Mouse (Mus musculus): ENCODE measurements around the gene Hoxc9. TPM values are rescaled to one million over a fixed set of nuclear protein-coding genes. Genes with fewer than 3 reads are reported as not detected.
A peak's percentile ranks its signal among the peaks of the same experiment; 100 is the strongest.

Hoxc9 gene
- total and polyA plus RNA-seq, 2 experiments from 2014 or later: not detected

DNA sequence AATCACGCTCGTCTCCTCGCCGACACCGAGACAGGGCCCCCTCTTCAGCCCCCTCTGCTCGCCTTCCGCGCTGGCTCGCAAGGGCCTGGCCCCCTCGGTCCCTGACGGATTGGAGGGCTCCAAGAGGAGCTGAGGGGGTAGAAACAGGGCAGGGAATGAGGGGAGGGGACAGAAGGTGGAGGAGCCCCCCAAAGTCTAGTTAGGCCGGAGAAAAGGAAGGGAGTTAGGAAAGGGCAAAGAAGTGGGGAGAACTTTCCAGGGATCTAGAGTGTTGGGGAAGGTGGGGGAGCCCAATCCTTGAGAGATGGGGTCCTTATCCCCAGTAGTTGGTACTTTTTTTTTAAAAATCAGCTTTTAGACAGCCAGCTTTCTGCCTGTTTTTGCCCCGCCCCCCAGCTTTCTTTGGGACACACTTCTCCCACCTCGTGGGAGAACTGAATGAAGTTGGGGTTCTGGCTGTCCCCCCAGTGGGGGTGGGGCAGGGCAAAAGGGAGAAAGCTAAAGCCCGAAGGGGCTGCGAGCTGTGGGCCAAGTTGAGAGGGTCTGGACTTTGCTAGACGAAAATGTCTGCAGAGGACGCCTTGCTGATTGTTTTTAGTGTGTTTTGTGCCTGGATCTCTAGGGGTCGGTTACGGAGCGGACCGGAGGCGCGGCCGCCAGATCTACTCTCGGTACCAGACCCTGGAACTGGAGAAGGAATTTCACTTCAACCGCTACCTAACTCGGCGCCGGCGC lies 34.0 kb downstream of the Hoxc9 start:
- no peak for DNase-seq
- Histone ChIP-seq H3K9ac (no peak overlapping the region), H3K4me1 (ENCODE audit: insufficient read depth) (no peaks in the 10 kb centered on the region), H3K27me3 (ENCODE audit: insufficient read depth, low read length) (peaks cover 97% of the 10 kb centered on the region), H3K4me2 (ENCODE audit: low read depth) (no peak overlapping the region), H3K4me3 (ENCODE audit: low read depth, low read length) (no peak overlapping the region), H3K36me3 (ENCODE audit: insufficient read depth) (no peaks in the 10 kb centered on the region), H3K27ac (ENCODE audit: low read depth, low read length) (no peak overlapping the region), H3K9me3 (ENCODE audit: low read length) (0 out of 2 replicates have a peak, but pooled peaks cover 3% of the 10 kb centered on the region)
- TF ChIP-seq CTCF (IDR thresholded peaks at IDR 0.05; ENCODE audit: low read depth): no peak
- WGBS: 4% methylated on average over 31 of the region's 31 CpGs
- ATAC-seq: no peak

DNA sequence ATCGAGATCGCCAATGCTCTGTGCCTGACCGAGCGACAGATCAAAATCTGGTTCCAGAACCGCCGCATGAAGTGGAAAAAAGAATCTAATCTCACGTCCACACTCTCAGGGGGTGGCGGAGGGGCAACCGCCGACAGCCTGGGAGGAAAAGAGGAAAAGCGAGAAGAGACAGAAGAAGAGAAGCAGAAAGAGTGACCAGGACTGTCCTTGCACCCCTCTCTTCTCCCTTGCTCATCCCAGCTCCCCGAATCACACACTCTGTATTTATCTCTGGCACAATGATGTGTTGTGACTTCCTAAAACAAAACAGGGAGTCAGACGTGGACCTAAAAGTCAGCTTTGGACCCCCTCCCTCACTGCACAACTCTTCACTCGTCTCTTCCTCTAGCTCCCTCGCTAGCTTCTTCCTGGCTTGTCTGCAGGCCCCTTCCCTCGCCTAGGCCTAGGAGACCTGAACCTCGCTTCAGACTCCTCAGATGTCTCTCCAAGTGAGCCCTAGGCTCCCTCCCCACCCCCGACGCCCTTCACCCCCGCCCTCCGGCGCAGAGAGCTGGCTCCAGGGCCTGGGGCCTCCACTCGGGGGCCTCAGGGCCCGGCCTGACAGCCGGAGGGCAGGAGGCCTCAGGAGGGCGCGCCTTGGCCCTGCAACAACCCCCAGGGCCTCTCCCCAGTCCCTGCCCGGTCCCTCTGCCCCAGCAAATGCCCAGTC lies 34.8 kb downstream of the Hoxc9 start:
- ATAC-seq: no peak
- H3K4me3 ChIP-seq (ENCODE audit: low read depth, low read length): no peak overlapping the region
- H3K4me1 ChIP-seq (ENCODE audit: insufficient read depth): no peaks in the 10 kb centered on the region
- H3K4me2 ChIP-seq (ENCODE audit: low read depth): no peak overlapping the region
- no peaks in the 10 kb centered on the region for H3K36me3 ChIP-seq (ENCODE audit: insufficient read depth)
- H3K9me3 ChIP-seq (ENCODE audit: low read length): 0 out of 2 replicates have a peak, but pooled peaks cover 3% of the 10 kb centered on the region
- H3K27me3 ChIP-seq (ENCODE audit: insufficient read depth, low read length): peaks cover 97% of the 10 kb centered on the region
- 4% methylated on average over 28 of the region's 28 CpGs for whole genome bisulfite sequencing
- no peak overlapping the region for H3K27ac ChIP-seq (ENCODE audit: low read depth, low read length)
- no peak for TF ChIP-seq CTCF (IDR thresholded peaks at IDR 0.05; ENCODE audit: low read depth)
- no peak for DNase-seq
- no peak overlapping the region for H3K9ac ChIP-seq

DNA sequence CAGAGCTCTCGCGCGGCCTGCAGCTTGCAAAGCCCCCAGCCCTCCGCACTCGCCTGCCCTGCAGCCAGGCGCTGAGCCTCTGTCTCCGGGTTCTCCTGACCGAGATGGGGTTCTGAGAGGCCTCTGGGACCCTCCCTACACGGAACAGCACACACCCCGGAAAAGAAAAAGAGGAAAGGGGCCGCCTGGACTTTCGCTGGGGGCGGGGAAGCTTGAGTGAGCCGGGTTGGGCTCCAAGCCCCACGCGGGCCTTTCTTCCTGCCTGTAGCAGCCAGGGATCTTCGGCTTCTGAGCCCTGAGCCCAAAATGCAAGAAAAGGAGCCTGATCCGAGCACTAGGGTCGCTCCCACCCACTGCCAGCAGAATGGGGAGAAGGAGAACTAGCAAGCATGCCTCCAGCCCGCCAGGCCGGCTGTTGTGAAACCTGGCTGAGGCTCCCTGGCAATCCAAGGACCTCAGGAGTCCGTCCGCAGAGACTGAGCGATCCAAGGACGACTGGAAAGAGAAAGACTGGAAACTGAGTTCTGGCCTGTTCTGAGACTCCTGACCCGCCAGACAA lies 35.8 kb downstream of the Hoxc9 start:
- no peaks in the 10 kb centered on the region for H3K4me1 ChIP-seq (ENCODE audit: insufficient read depth)
- H3K4me2 ChIP-seq (ENCODE audit: low read depth): no peak overlapping the region
- H3K4me3 ChIP-seq (ENCODE audit: low read depth, low read length): no peak overlapping the region
- no peak for TF ChIP-seq CTCF (IDR thresholded peaks at IDR 0.05; ENCODE audit: low read depth)
- H3K9me3 ChIP-seq (ENCODE audit: low read length): 0 out of 2 replicates have a peak, but pooled peaks cover 3% of the 10 kb centered on the region
- no peaks in the 10 kb centered on the region for H3K36me3 ChIP-seq (ENCODE audit: insufficient read depth)
- peaks cover 97% of the 10 kb centered on the region for H3K27me3 ChIP-seq (ENCODE audit: insufficient read depth, low read length)
- no peak overlapping the region for H3K27ac ChIP-seq (ENCODE audit: low read depth, low read length)
- no peak overlapping the region for H3K9ac ChIP-seq
- WGBS: 3% methylated on average over 26 of the region's 26 CpGs
- ATAC-seq (no peak), DNase-seq (no peak)

DNA sequence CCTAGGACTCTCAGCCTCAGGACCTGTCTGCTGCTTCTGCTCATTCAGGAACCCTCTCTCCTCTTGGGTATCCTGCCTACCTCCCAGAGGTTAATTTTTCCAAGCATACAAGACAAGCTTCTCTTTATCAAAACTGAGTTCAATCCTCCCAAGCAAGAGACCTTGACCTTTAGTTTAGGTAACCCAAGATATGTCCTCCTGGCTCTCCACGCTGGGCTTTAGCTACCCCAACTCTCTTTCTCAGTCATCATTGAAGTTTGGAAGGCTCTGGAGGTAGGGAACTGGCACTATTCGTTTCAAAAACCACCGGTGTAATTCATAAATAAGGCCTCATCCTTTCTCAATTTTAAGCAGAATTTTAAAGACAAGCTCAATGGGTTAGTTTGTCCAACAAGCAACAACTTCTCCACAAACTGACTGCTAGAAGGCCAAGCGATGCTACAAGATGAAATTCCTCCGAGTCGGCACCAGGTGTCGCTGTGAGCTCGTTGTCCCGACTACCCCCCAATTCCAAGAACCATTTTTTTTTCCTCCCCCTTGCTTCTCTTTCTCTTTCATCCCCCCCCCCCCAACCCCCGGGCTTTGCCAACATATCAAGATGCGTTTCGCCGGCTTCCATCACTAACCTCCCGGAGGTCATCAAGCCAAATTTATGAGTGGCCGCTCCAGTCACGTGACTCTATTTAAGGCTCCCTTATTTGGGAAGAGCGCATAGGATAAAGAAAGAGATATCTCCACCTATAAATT lies 37.2 kb downstream of the Hoxc9 start:
- peak overlapping the region; percentile 18; the same call in 1 of the 2 replicates for H3K4me3 ChIP-seq (ENCODE audit: low read depth, low read length)
- WGBS: 3% methylated on average over 17 of the region's 17 CpGs
- H3K9ac ChIP-seq: no peak overlapping the region
- DNase-seq (peak; percentile 77), ATAC-seq (no peak)
- 0 out of 2 replicates have a peak, but pooled peaks cover 3% of the 10 kb centered on the region for H3K9me3 ChIP-seq (ENCODE audit: low read length)
- no peak overlapping the region for H3K27ac ChIP-seq (ENCODE audit: low read depth, low read length)
- no peaks in the 10 kb centered on the region for H3K36me3 ChIP-seq (ENCODE audit: insufficient read depth)
- H3K4me1 ChIP-seq (ENCODE audit: insufficient read depth): no peaks in the 10 kb centered on the region
- peaks cover 96% of the 10 kb centered on the region for H3K27me3 ChIP-seq (ENCODE audit: insufficient read depth, low read length)
- peak; percentile 82 for TF ChIP-seq CTCF (IDR thresholded peaks at IDR 0.05; ENCODE audit: low read depth)
- H3K4me2 ChIP-seq (ENCODE audit: low read depth): no peak overlapping the region

GRCm38 (mm10) chr15:103014166-103015008 lies 38.1 kb downstream of the Hoxc9 start:
- Histone ChIP-seq H3K4me2 (ENCODE audit: low read depth) (no peak overlapping the region), H3K9ac (no peak overlapping the region), H3K4me3 (ENCODE audit: low read depth, low read length) (peak overlapping the region; percentile 5; the same call in 1 of the 2 replicates), H3K4me1 (ENCODE audit: insufficient read depth) (no peaks in the 10 kb centered on the region), H3K36me3 (ENCODE audit: insufficient read depth) (no peaks in the 10 kb centered on the region), H3K27me3 (ENCODE audit: insufficient read depth, low read length) (peaks cover 96% of the 10 kb centered on the region), H3K9me3 (ENCODE audit: low read length) (0 out of 2 replicates have a peak, but pooled peaks cover 2% of the 10 kb centered on the region), H3K27ac (ENCODE audit: low read depth, low read length) (no peak overlapping the region)
- TF ChIP-seq CTCF (IDR thresholded peaks at IDR 0.05; ENCODE audit: low read depth): no peak
- WGBS: under 1% methylated on average over 57 of the region's 57 CpGs
- ATAC-seq (peak; percentile 6; the same call in 1 of the 2 replicates), DNase-seq (no peak)

- H3K9ac ChIP-seq: no peak overlapping the region
- H3K4me1 ChIP-seq (ENCODE audit: insufficient read depth): no peaks in the 10 kb centered on the region
- ATAC-seq (no peak), DNase-seq (no peak)
- no peak for TF ChIP-seq CTCF (IDR thresholded peaks at IDR 0.05; ENCODE audit: low read depth)
- peaks cover 96% of the 10 kb centered on the region for H3K27me3 ChIP-seq (ENCODE audit: insufficient read depth, low read length)
- H3K36me3 ChIP-seq (ENCODE audit: insufficient read depth): no peaks in the 10 kb centered on the region
- no peak overlapping the region for H3K27ac ChIP-seq (ENCODE audit: low read depth, low read length)
- no peak overlapping the region for H3K4me2 ChIP-seq (ENCODE audit: low read depth)
- no peak overlapping the region for H3K4me3 ChIP-seq (ENCODE audit: low read depth, low read length)
- WGBS: 2% methylated on average over 28 of the region's 28 CpGs
- no peaks in the 10 kb centered on the region for H3K9me3 ChIP-seq (ENCODE audit: low read length)
Observed at GRCm38 (mm10) chr15:103015009-103015399, 38.8 kb downstream of the Hoxc9 start.

Data from forebrain, postnatal 0 days (tissue).